Mouse (Mus musculus) adrenal gland, postnatal 14 days (tissue): ENCODE data around the gene Slc23a3. TPM values are rescaled to one million over a fixed set of nuclear protein-coding genes. Genes with fewer than 3 reads are reported as not detected.

Experiments
- DNase-seq: peaks from one replicate; pipeline ENCODE4 v3.0.0; 2021; ENCODE audit warnings: mixed read lengths
- total RNA-seq: library from RNA; stranded (reverse); gene quantifications from 2 replicates; pipeline ENCODE4 v1.2.3, GENCODE M21; 2021

The Slc23a3 gene
- total RNA-seq, 1 experiment from 2014 or later = not detected

- DNase-seq = peak; percentile 36
Measured at GRCm38 (mm10) chr1:75140601-75141190, 7.0 kb upstream of the Slc23a3 start.

- no peak for DNase-seq
Measured at GRCm38 (mm10) chr1:75138448-75138847, 4.8 kb upstream of the Slc23a3 start.

- no peak for DNase-seq
Measured at GRCm38 (mm10) chr1:75136730-75137129, 3.0 kb upstream of the Slc23a3 start.

GRCm38 (mm10) chr1:75136293-75136692 is 2.6 kb upstream of the Slc23a3 start:
- no peak for DNase-seq

- no peak for DNase-seq
Measured at GRCm38 (mm10) chr1:75128641-75129040, 5.0 kb downstream of the Slc23a3 start.

GRCm38 (mm10) chr1:75125418-75125817 is 8.3 kb downstream of the Slc23a3 start:
- DNase-seq = no peak

GRCm38 (mm10) chr1:75124346-75125321 is 9.1 kb downstream of the Slc23a3 start, which contains the start of gene Nhej1:
Nhej1 (minus strand) TSS chr1:75125200.
- peak; percentile 96 for DNase-seq

- DNase-seq = no peak
Measured at GRCm38 (mm10) chr1:75122211-75122610, 11.5 kb downstream of the Slc23a3 start.

Other genes with a start within 250 kb of the Slc23a3 start
- gene Fev, start 248.5 kb downstream of the Slc23a3 start, total RNA-seq = 1.0 and 1.8 TPM in 2 replicates
- 0.44 and 1.2 TPM in 2 replicates for gene Cryba2, start 240.7 kb downstream of the Slc23a3 start, total RNA-seq
- gene Cfap65, start 198.3 kb downstream of the Slc23a3 start, total RNA-seq = not detected in 2 replicates
- gene Ihh, start 182.2 kb downstream of the Slc23a3 start, total RNA-seq = 0.22 TPM in 1 of 2 replicates, not detected in the other
- 4.3 and 5.9 TPM in 2 replicates for gene Nhej1, start 8.7 kb downstream of the Slc23a3 start, total RNA-seq
- 35.0 and 47.1 TPM in 2 replicates for gene Cnppd1, start 8.8 kb upstream of the Slc23a3 start, total RNA-seq
- gene Retreg2, start 8.9 kb upstream of the Slc23a3 start, total RNA-seq = 74.1 and 78.4 TPM in 2 replicates
- gene Zfand2b, start 34.8 kb upstream of the Slc23a3 start, total RNA-seq = 26.3 and 33.5 TPM in 2 replicates
- gene Abcb6, start 46.5 kb upstream of the Slc23a3 start, total RNA-seq = 37.0 and 44.5 TPM in 2 replicates
- gene Ankzf1, start 58.3 kb upstream of the Slc23a3 start, total RNA-seq = 14.4 and 19.8 TPM in 2 replicates
- 36.0 and 36.4 TPM in 2 replicates for gene Atg9a, start 58.3 kb upstream of the Slc23a3 start, total RNA-seq
- gene Glb1l, start 76.9 kb upstream of the Slc23a3 start, total RNA-seq = 18.0 and 24.7 TPM in 2 replicates
- 95.6 and 104 TPM in 2 replicates for gene Stk16, start 76.9 kb upstream of the Slc23a3 start, total RNA-seq
- gene Tuba4a, start 86.0 kb upstream of the Slc23a3 start, total RNA-seq = 42.9 and 53.1 TPM in 2 replicates
- gene A630095N17Rik, start 98.2 kb upstream of the Slc23a3 start, total RNA-seq = not detected in 2 replicates
- gene Dnajb2, start 102.5 kb upstream of the Slc23a3 start, total RNA-seq = 49.3 and 66.8 TPM in 2 replicates
- 46.5 and 57.2 TPM in 2 replicates for gene Ptprn, start 130.6 kb upstream of the Slc23a3 start, total RNA-seq
- gene Resp18, start 144.5 kb upstream of the Slc23a3 start, total RNA-seq = 119 and 126 TPM in 2 replicates
- gene Dnpep, start 184.1 kb upstream of the Slc23a3 start, total RNA-seq = 92.5 and 101 TPM in 2 replicates
- 19.8 and 26.9 TPM in 2 replicates for gene Des, start 226.4 kb upstream of the Slc23a3 start, total RNA-seq
- 11.0 and 18.3 TPM in 2 replicates for gene Speg, start 241.4 kb upstream of the Slc23a3 start, total RNA-seq